In the genomic region with DNA sequence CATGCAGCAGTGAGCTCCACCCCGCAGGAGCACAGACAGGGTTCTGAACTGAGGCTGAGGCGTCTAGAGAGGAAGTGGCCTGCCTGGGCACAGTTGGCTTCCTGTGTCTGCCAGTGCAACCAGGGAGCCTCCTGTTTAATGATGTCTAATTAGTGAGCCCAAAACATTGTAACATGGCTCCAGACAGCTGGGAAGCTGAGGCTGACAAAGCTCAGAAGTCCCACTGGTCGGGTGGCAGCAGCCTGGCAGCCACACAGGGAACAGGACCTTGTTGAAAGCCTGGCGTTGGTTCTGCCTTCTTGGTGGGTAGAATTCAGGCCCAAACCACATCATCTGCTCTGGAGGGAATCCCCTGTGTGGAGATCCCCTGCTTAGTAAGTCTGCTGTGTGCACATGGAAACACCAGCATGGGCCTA, we compare ENCODE assay signal across 9 mouse cellular contexts. TPM values are rescaled to one million over a fixed set of nuclear protein-coding genes. Genes with fewer than 3 reads are reported as not detected.
DNase-seq lines count a peak whose midpoint lies in the region; ATAC-seq lines count a peak whose summit lies in the region.
"Had no signal": no experiment of that assay in that cellular context is flagged by ENCODE, and none has a peak within 500 bp of the region (broad histone marks: within the 10 kb centered on the region; RNA-seq: fewer than 3 reads in every experiment).

No protein-coding gene starts in this region.

- WGBS in heart, embryonic 14.5 days = 77% methylated on average over 4 of the region's 4 CpGs

- peaks cover 27 to 33% of the 10 kb centered on the region in 2 experiments for H3K4me1 ChIP-seq in heart, embryonic 14.5 days (ENCODE audit: control insufficient read depth in 2 of 2, insufficient read depth in 2 of 2, low read length in 2 of 2)

- DNase-seq in heart, adult 11 months = no peak
- DNase-seq in 416B (ENCODE audit: low read depth) = peak; percentile 34
- DNase-seq in Muller cell, postnatal 12 days (ENCODE audit: inconsistent ontology term) = peak; percentile 43
- DNase-seq in naive thymus-derived CD4-positive, alpha-beta T cell, adult 2 months (ENCODE audit: low read depth) = peak; percentile 80
- no peak for DNase-seq in frontal cortex, postnatal 25 days (ENCODE audit: low spot score in 2 of 2)
- no peak for DNase-seq in adrenal gland, postnatal 36 days

- H3K27me3 ChIP-seq in heart, embryonic 14.5 days (ENCODE audit: control insufficient read depth, insufficient read depth, low read length) = peaks cover 4% of the 10 kb centered on the region; the same call in 1 of the 2 replicates

- no peaks in the 10 kb centered on the region for H3K9me3 ChIP-seq in heart, embryonic 14.5 days (ENCODE audit: control insufficient read depth, low read length)
- H3K9me3 ChIP-seq: G1E had no signal

- no peaks in the 10 kb centered on the region for H3K36me3 ChIP-seq in heart, embryonic 14.5 days (ENCODE audit: control insufficient read depth, insufficient read depth, low read length)
- H3K36me3 ChIP-seq: G1E had no signal

- ATAC-seq in heart, embryonic 14.5 days (ENCODE audit: insufficient number of reproducible peaks, insufficient read depth, low FRiP score, low read depth) = no peak
- ATAC-seq in erythroblast, adult 5-6 weeks (replicated peaks; ENCODE audit: low FRiP score, poor library complexity, severe bottlenecking) = no peak

- H3K4me3 ChIP-seq in heart, embryonic 14.5 days (ENCODE audit: control insufficient read depth in 1 of 2, insufficient read depth in 1 of 2, low read depth in 1 of 2, low read length in 2 of 2) = no peak overlapping the region

- no peak overlapping the region for H3K9ac ChIP-seq in heart, embryonic 14.5 days (ENCODE audit: low read length)

- H3K4me2 ChIP-seq in heart, embryonic 14.5 days (ENCODE audit: low read length) = no peak overlapping the region

- peak overlapping the region; percentile 27 to 51; a peak in 2 of 4 replicates for H3K27ac ChIP-seq in heart, embryonic 14.5 days (replicated peaks in 1 of 2; ENCODE audit: control insufficient read depth in 1 of 2, insufficient read depth in 1 of 2, low read depth in 2 of 2, low read length in 2 of 2)

RNA-seq across cellular contexts. Expression of gene Fam83f, which starts 9.8 kb away (rescaled TPM):
- polyA plus RNA-seq in heart, embryonic 14.5 days (2014; fragmentation: Nextera tagmentation; extraction: Ambion mirVana) = 0.07 TPM in 2 replicates
- under 1 TPM; 0.13 to 0.16 TPM for total RNA-seq in adrenal gland, postnatal 36 days (2021)
- not detected in 2 replicates for total RNA-seq in erythroblast, adult 5-6 weeks (2015; ENCODE audit: low replicate concordance)
- total RNA-seq in erythroblast, adult 5-6 weeks (2017; ENCODE audit: low replicate concordance) = 0.98 TPM in 1 of 2 replicates, not detected in the other
- polyA plus RNA-seq: G1E had no signal

RNA-seq across cellular contexts. Expression of gene Tnrc6b, which starts 29.6 kb away (rescaled TPM):
- 15.4 and 17.0 TPM in 2 replicates for polyA plus RNA-seq in heart, embryonic 14.5 days (2014; fragmentation: Nextera tagmentation; extraction: Ambion mirVana)
- 10 to 100 TPM; 46.5 to 56.9 TPM for total RNA-seq in adrenal gland, postnatal 36 days (2021)
- 138 and 146 TPM in 2 replicates for total RNA-seq in erythroblast, adult 5-6 weeks (2015; ENCODE audit: low replicate concordance)
- 214 and 245 TPM in 2 replicates for total RNA-seq in erythroblast, adult 5-6 weeks (2017; ENCODE audit: low replicate concordance)

Comparison
In these comparisons a context has a peak if more than half of its experiments do, and no peak if none do; other contexts are left out.
1. DNase-seq: peak in 416B (single experiment), Muller cell, postnatal 12 days (single experiment) and naive thymus-derived CD4-positive, alpha-beta T cell, adult 2 months (single experiment); none in heart, adult 11 months (single experiment), frontal cortex, postnatal 25 days (0 of 2) and adrenal gland, postnatal 36 days (0 of 2).